Mouse (Mus musculus): ENCODE measurements at regions not wholly inside any gene's neighbourhood (a gene's known extent, or its start where the extent isn't known, plus 50 kb on each side); places are given as distances from the start of the nearest gene placed in this dataset.

- no peak for DNase-seq
These were observed 75.0 kb upstream of the Magi3 start for GRCm38 (mm10) chr3:104295015-104295719.

GRCm38 (mm10) chr3:104293869-104294268 lies 73.7 kb upstream of the Magi3 start:
- DNase-seq: no peak

GRCm38 (mm10) chr3:104288970-104289680 lies 69.0 kb upstream of the Magi3 start:
- DNase-seq: no peak

- DNase-seq: no peak
These were observed 67.7 kb upstream of the Magi3 start for GRCm38 (mm10) chr3:104287900-104288299.

- DNase-seq: no peak
These were observed 64.8 kb upstream of the Magi3 start for GRCm38 (mm10) chr3:104284961-104285360.

- DNase-seq: no peak
These were observed 63.7 kb upstream of the Magi3 start for GRCm38 (mm10) chr3:104283855-104284254.

- peak; percentile 31 for DNase-seq
These were observed 59.3 kb upstream of the Magi3 start for GRCm38 (mm10) chr3:104279505-104279904.

- no peak for DNase-seq
These were observed 54.6 kb upstream of the Magi3 start for GRCm38 (mm10) chr3:104274718-104275302.

GRCm38 (mm10) chr3:104274084-104274483 lies 53.9 kb upstream of the Magi3 start:
- no peak for DNase-seq
